Mouse (Mus musculus): ENCODE data around the gene Cxcr4.

DNA sequence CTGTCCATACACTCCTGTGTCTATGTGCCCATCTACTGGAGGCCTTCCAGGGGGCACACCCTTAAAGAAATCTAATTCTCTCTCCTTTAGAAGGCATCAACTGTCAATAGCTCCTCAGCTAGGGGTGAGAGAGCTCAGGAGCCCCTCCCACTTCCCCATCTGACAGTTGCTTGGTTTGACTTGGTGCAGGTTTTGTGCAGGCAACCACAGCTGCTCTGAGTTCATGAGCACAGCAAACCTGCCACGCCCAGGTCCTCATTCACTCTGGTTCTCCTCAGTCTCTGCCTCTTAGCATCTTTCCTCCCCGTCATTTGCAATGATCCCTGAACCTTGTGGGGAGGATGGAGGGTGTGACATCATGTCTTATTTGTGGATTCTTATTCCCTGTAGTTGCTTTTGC, 51.9 kb downstream of the Cxcr4 start:
- no peak for TF ChIP-seq POLR2A (IDR thresholded peaks at IDR 0.05; ENCODE audit: insufficient read depth, low read depth, low read length)
- TF ChIP-seq CTCF (IDR thresholded peaks at IDR 0.05): no peak
- TF ChIP-seq EP300 (IDR thresholded peaks at IDR 0.05; ENCODE audit: insufficient read depth, low read depth, low read length): no peak

All from heart, adult 2 months (tissue).